Mouse (Mus musculus): ENCODE results near the gene Smarcc1. TPM values are rescaled to one million over a fixed set of nuclear protein-coding genes. Genes with fewer than 3 reads are reported as not detected.

Gene Smarcc1
- polyA plus RNA-seq, 1 experiment from 2014 or later, result 160 TPM

- ATAC-seq (ENCODE audit: insufficient read depth), result no peak
- Histone ChIP-seq H3K27ac (ENCODE audit: low read depth) (no peak overlapping the region), H3K9me3 (ENCODE audit: low read depth, low read length) (no peaks in the 10 kb centered on the region), H3K4me2 (no peak overlapping the region), H3K9ac (no peak overlapping the region), H3K4me1 (ENCODE audit: insufficient read depth) (no peaks in the 10 kb centered on the region), H3K36me3 (ENCODE audit: insufficient read depth) (no peaks in the 10 kb centered on the region), H3K4me3 (ENCODE audit: low read depth, low read length) (no peak overlapping the region), H3K27me3 (ENCODE audit: insufficient read depth, low read length) (no peaks in the 10 kb centered on the region)
- no peak for TF ChIP-seq CTCF (IDR thresholded peaks at IDR 0.05; ENCODE audit: low read depth)
- DNase-seq, result no peak
- WGBS, result 37% methylated on average over 8 of the region's 8 CpGs
Observed at GRCm38 (mm10) chr9:110277431-110277881, 159.9 kb downstream of the Smarcc1 start.

GRCm38 (mm10) chr9:110284075-110284697, 166.7 kb downstream of the Smarcc1 start:
- ATAC-seq (ENCODE audit: insufficient read depth) (no peak), DNase-seq (no peak)
- Histone ChIP-seq H3K9ac (no peak overlapping the region), H3K4me1 (ENCODE audit: insufficient read depth) (no peaks in the 10 kb centered on the region), H3K27ac (ENCODE audit: low read depth) (no peak overlapping the region), H3K4me2 (no peak overlapping the region), H3K27me3 (ENCODE audit: insufficient read depth, low read length) (no peaks in the 10 kb centered on the region), H3K4me3 (ENCODE audit: low read depth, low read length) (no peak overlapping the region), H3K36me3 (ENCODE audit: insufficient read depth) (no peaks in the 10 kb centered on the region), H3K9me3 (ENCODE audit: low read depth, low read length) (no peaks in the 10 kb centered on the region)
- TF ChIP-seq CTCF (IDR thresholded peaks at IDR 0.05; ENCODE audit: low read depth), result no peak
- 88% methylated on average over 8 of the region's 10 CpGs for WGBS

GRCm38 (mm10) chr9:110287321-110287924, 169.9 kb downstream of the Smarcc1 start:
- Histone ChIP-seq H3K27ac (ENCODE audit: low read depth) (no peak overlapping the region), H3K4me1 (ENCODE audit: insufficient read depth) (no peaks in the 10 kb centered on the region), H3K9ac (no peak overlapping the region), H3K36me3 (ENCODE audit: insufficient read depth) (no peaks in the 10 kb centered on the region), H3K27me3 (ENCODE audit: insufficient read depth, low read length) (no peaks in the 10 kb centered on the region), H3K4me2 (no peak overlapping the region), H3K4me3 (ENCODE audit: low read depth, low read length) (no peak overlapping the region), H3K9me3 (ENCODE audit: low read depth, low read length) (no peaks in the 10 kb centered on the region)
- no peak for ATAC-seq (ENCODE audit: insufficient read depth)
- WGBS, result 76% methylated on average over 7 of the region's 7 CpGs
- TF ChIP-seq CTCF (IDR thresholded peaks at IDR 0.05; ENCODE audit: low read depth), result no peak
- no peak for DNase-seq

Small RNA genes within 50 kb of the gene (microRNA-seq; reads per million reads assigned to microRNA genes)
- gene Mir6236 (ENCODE audit: borderline number of aligned reads), result 34.7 reads per million, percentile 37 among the genes with 10 or more reads in this experiment

Other genes starting within 250 kb of the Smarcc1 start
- gene Cdc25a, start 242.1 kb upstream of the Smarcc1 start, polyA plus RNA-seq (2014; fragmentation: Nextera tagmentation; extraction: Ambion mirVana), result 34.0 and 40.4 TPM in 2 replicates
- gene Map4, start 186.2 kb upstream of the Smarcc1 start, polyA plus RNA-seq (2014; fragmentation: Nextera tagmentation; extraction: Ambion mirVana), result 55.2 and 57.5 TPM in 2 replicates
- gene Dhx30, start 122 bp downstream of the Smarcc1 start, polyA plus RNA-seq (2014; fragmentation: Nextera tagmentation; extraction: Ambion mirVana), result 124 and 137 TPM in 2 replicates
- gene Cspg5, start 126.1 kb downstream of the Smarcc1 start, polyA plus RNA-seq (2014; fragmentation: Nextera tagmentation; extraction: Ambion mirVana), result 2.6 and 3.5 TPM in 2 replicates
- 29.8 and 30.8 TPM in 2 replicates for gene Elp6, start 187.5 kb downstream of the Smarcc1 start, polyA plus RNA-seq (2014; fragmentation: Nextera tagmentation; extraction: Ambion mirVana)
- 29.4 and 32.1 TPM in 2 replicates for gene Scap, start 215.6 kb downstream of the Smarcc1 start, polyA plus RNA-seq (2014; fragmentation: Nextera tagmentation; extraction: Ambion mirVana)